Mouse (Mus musculus) ES-Bruce4 (cell line): ENCODE measurements around the gene Dennd4c.

ENCODE experiments used
- CTCF ChIP-seq: IDR thresholded peaks from one replicate; pipeline ENCODE4 v1.8.1; 2011; ENCODE audit warnings: low read depth, low read length
- EP300 ChIP-seq: IDR thresholded peaks from 2 replicates; pipeline ENCODE4 v1.6.1; 2011; ENCODE audit warnings: low read depth, low read length; ENCODE audit not compliant: insufficient read depth
- POLR2A ChIP-seq: IDR thresholded peaks from one replicate; pipeline ENCODE4 v1.8.1; 2011; ENCODE audit warnings: low read length; ENCODE audit not compliant: insufficient read depth

GRCm38 (mm10) chr4:86857113-86858069, 109.0 kb downstream of the Dennd4c start, which contains the start of gene Rps6:
- TF ChIP-seq CTCF (no peak), POLR2A (no peak), EP300 (no peak)
